Mouse (Mus musculus): ENCODE results near the gene Nmi. TPM values are rescaled to one million over a fixed set of nuclear protein-coding genes. Genes with fewer than 3 reads are reported as not detected.

Gene Nmi
- polyA plus RNA-seq, 1 experiment from 2014 or later, result 86.7 TPM

- no peaks in the 10 kb centered on the region; the same call in 1 of the 2 replicates for H3K4me1 ChIP-seq (replicated peaks; ENCODE audit: control insufficient read depth, insufficient read depth, low read length)
- no peak overlapping the region for H3K27ac ChIP-seq (ENCODE audit: low read depth, low read length)
- no peak overlapping the region for H3K4me3 ChIP-seq (ENCODE audit: low read depth, low read length)
- TF ChIP-seq CTCF (IDR thresholded peaks at IDR 0.05; ENCODE audit: low read depth), result no peak
- H3K4me2 ChIP-seq (replicated peaks; ENCODE audit: low read depth), result no peak overlapping the region
- H3K9me3 ChIP-seq (ENCODE audit: control insufficient read depth), result no peaks in the 10 kb centered on the region
- ATAC-seq, result no peak
- no peaks in the 10 kb centered on the region for H3K27me3 ChIP-seq (replicated peaks; ENCODE audit: control insufficient read depth, insufficient read depth, low read length)
- no peak overlapping the region for H3K9ac ChIP-seq (ENCODE audit: low read depth, low read length)
- 70% methylated on average over 3 of the region's 3 CpGs for WGBS
- no peaks in the 10 kb centered on the region for H3K36me3 ChIP-seq (ENCODE audit: control insufficient read depth, insufficient read depth)
Measured at GRCm38 (mm10) chr2:51936585-51936984, 36.7 kb downstream of the Nmi start.

DNA sequence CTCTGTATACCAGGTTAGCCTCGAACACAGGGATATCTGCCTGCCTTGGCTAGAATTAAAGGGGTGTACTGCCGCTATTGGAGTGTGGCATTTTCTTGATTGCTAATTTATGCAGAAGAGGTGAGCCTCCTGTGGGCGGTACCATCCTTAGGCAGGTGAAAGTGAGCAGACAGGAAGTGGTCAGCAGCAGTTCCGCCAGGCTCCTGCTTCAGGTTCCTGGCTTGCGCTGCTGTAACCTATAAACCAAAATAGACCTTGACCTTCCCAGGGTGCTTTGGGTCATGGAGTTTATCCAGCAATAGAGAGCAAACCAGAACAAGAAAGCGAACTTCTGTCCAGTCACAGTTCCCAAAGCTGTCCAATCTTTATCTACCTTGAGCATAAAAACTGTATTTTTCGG is 37.4 kb downstream of the Nmi start:
- no peak overlapping the region for H3K27ac ChIP-seq (ENCODE audit: low read depth, low read length)
- 92% methylated on average over 7 of the region's 7 CpGs for WGBS
- H3K4me1 ChIP-seq (replicated peaks; ENCODE audit: control insufficient read depth, insufficient read depth, low read length), result no peaks in the 10 kb centered on the region; the same call in 1 of the 2 replicates
- no peak for TF ChIP-seq CTCF (IDR thresholded peaks at IDR 0.05; ENCODE audit: low read depth)
- H3K9ac ChIP-seq (ENCODE audit: low read depth, low read length), result no peak overlapping the region
- H3K4me2 ChIP-seq (replicated peaks; ENCODE audit: low read depth), result no peak overlapping the region
- H3K9me3 ChIP-seq (ENCODE audit: control insufficient read depth), result no peaks in the 10 kb centered on the region
- no peaks in the 10 kb centered on the region for H3K36me3 ChIP-seq (ENCODE audit: control insufficient read depth, insufficient read depth)
- no peak overlapping the region for H3K4me3 ChIP-seq (ENCODE audit: low read depth, low read length)
- ATAC-seq, result no peak
- H3K27me3 ChIP-seq (replicated peaks; ENCODE audit: control insufficient read depth, insufficient read depth, low read length), result no peaks in the 10 kb centered on the region

- Histone ChIP-seq H3K27ac (ENCODE audit: low read depth, low read length) (0 out of 2 replicates have a peak within 1 kb of the TSS, but pooled peaks have one; percentile 23), H3K4me2 (replicated peaks; ENCODE audit: low read depth) (peak within 1 kb of the TSS; percentile 78), H3K4me1 (replicated peaks; ENCODE audit: control insufficient read depth, insufficient read depth, low read length) (no peaks in the 10 kb centered on the region; the same call in 1 of the 2 replicates), H3K4me3 (ENCODE audit: low read depth, low read length) (peak within 1 kb of the TSS; percentile 70), H3K27me3 (replicated peaks; ENCODE audit: control insufficient read depth, insufficient read depth, low read length) (no peaks in the 10 kb centered on the region), H3K36me3 (ENCODE audit: control insufficient read depth, insufficient read depth) (no peaks in the 10 kb centered on the region), H3K9me3 (ENCODE audit: control insufficient read depth) (no peaks in the 10 kb centered on the region), H3K9ac (ENCODE audit: low read depth, low read length) (peak within 1 kb of the TSS; percentile 65)
- 1% methylated on average over 48 of the region's 48 CpGs for WGBS
- ATAC-seq, result peak; percentile 73
- TF ChIP-seq CTCF (IDR thresholded peaks at IDR 0.05; ENCODE audit: low read depth), result peak; percentile 64
Measured at GRCm38 (mm10) chr2:51934574-51935334, 38.5 kb downstream of the Nmi start, which contains the start of gene Rbm43. Gene Rbm43 (minus strand): TSS chr2:51935163.

DNA sequence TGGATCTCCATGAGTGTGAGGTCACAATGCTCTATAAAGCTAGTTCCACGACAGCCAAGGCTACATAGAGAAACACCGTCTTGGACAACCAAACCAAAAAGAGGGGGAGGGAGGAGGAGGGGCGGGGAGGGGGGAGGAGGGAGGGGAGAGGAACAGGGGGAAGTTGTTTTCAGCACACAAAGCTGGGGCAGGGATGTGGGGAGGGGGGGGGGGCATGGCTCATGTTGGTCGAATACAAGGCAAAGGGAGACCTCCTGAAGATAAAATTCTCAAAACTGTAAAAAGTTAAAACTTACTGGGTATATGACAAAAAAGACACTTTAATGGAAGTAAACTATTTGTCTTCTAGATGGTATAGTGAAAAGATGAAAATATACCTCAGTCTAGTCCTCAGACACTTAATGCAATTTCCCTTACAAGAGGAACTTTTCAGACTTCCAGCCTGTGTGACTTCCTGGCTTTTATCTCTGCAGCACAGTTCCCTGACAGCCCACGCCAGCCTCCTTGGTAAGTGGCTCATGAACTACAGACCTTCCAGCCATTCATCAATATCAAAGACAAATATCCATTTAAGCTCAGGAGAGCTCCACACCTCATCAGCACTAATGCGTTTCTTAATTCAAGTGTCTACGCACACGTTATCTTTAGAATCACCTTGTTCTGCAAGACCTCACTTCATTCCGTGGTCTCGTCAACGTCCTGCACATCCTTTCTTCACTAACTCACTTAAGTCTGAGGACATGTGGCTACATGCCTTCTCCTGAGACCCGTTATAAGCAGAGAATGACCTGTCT is 39.8 kb downstream of the Nmi start:
- H3K4me2 ChIP-seq (replicated peaks; ENCODE audit: low read depth), result peak overlapping the region; percentile 78
- no peaks in the 10 kb centered on the region; the same call in 1 of the 2 replicates for H3K4me1 ChIP-seq (replicated peaks; ENCODE audit: control insufficient read depth, insufficient read depth, low read length)
- 64% methylated on average over 12 of the region's 12 CpGs for WGBS
- ATAC-seq, result no peak
- no peaks in the 10 kb centered on the region for H3K36me3 ChIP-seq (ENCODE audit: control insufficient read depth, insufficient read depth)
- peak overlapping the region; percentile 70; the same call in 1 of the 2 replicates for H3K4me3 ChIP-seq (ENCODE audit: low read depth, low read length)
- no peaks in the 10 kb centered on the region for H3K27me3 ChIP-seq (replicated peaks; ENCODE audit: control insufficient read depth, insufficient read depth, low read length)
- no peak overlapping the region for H3K27ac ChIP-seq (ENCODE audit: low read depth, low read length)
- no peaks in the 10 kb centered on the region for H3K9me3 ChIP-seq (ENCODE audit: control insufficient read depth)
- no peak overlapping the region for H3K9ac ChIP-seq (ENCODE audit: low read depth, low read length)
- no peak for TF ChIP-seq CTCF (IDR thresholded peaks at IDR 0.05; ENCODE audit: low read depth)

DNA sequence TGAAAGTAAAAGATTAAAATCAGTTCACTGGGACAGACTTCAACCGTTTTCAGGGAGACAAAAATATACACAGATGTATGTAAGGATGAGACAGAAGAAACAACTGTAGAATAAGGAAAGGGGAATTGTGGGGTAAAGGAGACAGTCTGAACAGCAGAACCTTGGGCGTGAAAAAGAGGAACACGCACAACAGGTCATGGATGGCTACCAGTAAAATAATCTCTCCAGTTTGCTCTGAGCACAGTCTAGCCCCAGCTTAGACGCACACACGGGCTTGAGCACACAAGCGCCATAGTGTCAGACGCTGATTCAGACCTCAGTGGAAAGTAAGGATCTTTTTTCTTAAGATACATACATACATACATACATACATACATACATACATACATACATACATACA is 42.1 kb downstream of the Nmi start:
- Histone ChIP-seq H3K4me1 (replicated peaks; ENCODE audit: control insufficient read depth, insufficient read depth, low read length) (no peaks in the 10 kb centered on the region; the same call in 1 of the 2 replicates), H3K27ac (ENCODE audit: low read depth, low read length) (no peak overlapping the region), H3K36me3 (ENCODE audit: control insufficient read depth, insufficient read depth) (no peaks in the 10 kb centered on the region), H3K27me3 (replicated peaks; ENCODE audit: control insufficient read depth, insufficient read depth, low read length) (no peaks in the 10 kb centered on the region), H3K4me3 (ENCODE audit: low read depth, low read length) (no peak overlapping the region), H3K9me3 (ENCODE audit: control insufficient read depth) (no peaks in the 10 kb centered on the region), H3K9ac (ENCODE audit: low read depth, low read length) (no peak overlapping the region), H3K4me2 (replicated peaks; ENCODE audit: low read depth) (no peak overlapping the region)
- WGBS, result 82% methylated on average over 7 of the region's 7 CpGs
- no peak for ATAC-seq
- no peak for TF ChIP-seq CTCF (IDR thresholded peaks at IDR 0.05; ENCODE audit: low read depth)

Measured in intestine, postnatal 0 days (tissue).